ENCODE assay signal across 9 mouse cellular contexts in the genomic region with DNA sequence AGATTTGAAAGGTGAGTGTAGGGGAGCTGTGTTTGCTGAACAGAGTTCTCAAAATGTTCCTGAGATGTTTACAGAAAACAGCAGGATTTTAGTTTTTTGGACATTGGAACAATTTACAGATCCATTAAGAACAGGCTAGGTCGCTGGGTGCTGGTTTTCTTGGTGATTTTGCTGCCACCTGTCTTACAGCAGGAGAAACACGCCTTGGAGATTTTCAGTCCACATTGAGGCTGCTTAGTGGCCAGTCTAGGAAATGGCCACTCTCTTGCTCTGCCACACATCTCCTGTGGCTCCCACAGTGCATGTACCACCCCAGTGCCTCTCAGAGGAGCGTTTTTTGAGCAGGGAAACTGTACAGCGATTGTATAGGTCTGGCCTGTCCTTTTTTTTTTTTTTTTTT. TPM values are rescaled to one million over a fixed set of nuclear protein-coding genes. Genes with fewer than 3 reads are reported as not detected.
DNase-seq lines count a peak whose midpoint lies in the region; ATAC-seq and TF ChIP-seq lines count a peak whose summit lies in the region.
"Had no signal": no experiment of that assay in that cellular context is flagged by ENCODE, and none has a peak within 500 bp of the region (broad histone marks: within the 10 kb centered on the region; RNA-seq: fewer than 3 reads in every experiment).

No protein-coding gene starts in this region.

- no peak overlapping the region for H3K9ac ChIP-seq in hindbrain, embryonic 11.5 days (ENCODE audit: low read depth, low read length)
- H3K9ac ChIP-seq in midbrain, embryonic 15.5 days: no peak overlapping the region
- no peak overlapping the region for H3K9ac ChIP-seq in stomach, postnatal 0 days (ENCODE audit: low read length)
- H3K9ac ChIP-seq: liver, embryonic 15.5 days had no signal

- TF ChIP-seq EP300 in stomach, postnatal 0 days (optimal IDR thresholded peaks at IDR 0.05): no peak

- POLR2A ChIA-PET in Patski (lab: Charles Lee): no interaction called here

- peak; percentile 86 for TF ChIP-seq CTCF in Patski (IDR thresholded peaks at IDR 0.05)
- TF ChIP-seq CTCF in stomach, postnatal 0 days (IDR thresholded peaks at IDR 0.05; ENCODE audit: low read depth): peak; percentile 84

- intact Hi-C loops in left cerebral cortex, postnatal 10 days (cut with DNase I): no loop called here

- ATAC-seq in Patski: no peak
- ATAC-seq in hindbrain, embryonic 11.5 days (ENCODE audit: low FRiP score): no peak
- peak; percentile 54; the same call in 1 of the 2 replicates for ATAC-seq in midbrain, embryonic 15.5 days (replicated peaks)
- ATAC-seq in stomach, postnatal 0 days (ENCODE audit: low FRiP score, low TSS enrichment): peak; percentile 68; the same call in 1 of the 2 replicates

- H3K4me2 ChIP-seq in hindbrain, embryonic 11.5 days (replicated peaks; ENCODE audit: low read depth, low read length): no peak overlapping the region
- no peak overlapping the region for H3K4me2 ChIP-seq in midbrain, embryonic 15.5 days
- H3K4me2 ChIP-seq in stomach, postnatal 0 days (replicated peaks; ENCODE audit: low read depth): no peak overlapping the region
- H3K4me2 ChIP-seq: liver, embryonic 15.5 days had no signal

- no peak overlapping the region for H3K4me3 ChIP-seq in hindbrain, embryonic 11.5 days (ENCODE audit: low read depth, low read length)
- no peak overlapping the region for H3K4me3 ChIP-seq in midbrain, embryonic 15.5 days
- no peak overlapping the region for H3K4me3 ChIP-seq in stomach, postnatal 0 days (ENCODE audit: low read depth, low read length)
- H3K4me3 ChIP-seq: liver, embryonic 15.5 days had no signal

- 38% methylated on average over 4 of the region's 4 CpGs for WGBS in hindbrain, embryonic 11.5 days
- WGBS in midbrain, embryonic 15.5 days: 38% methylated on average over 4 of the region's 4 CpGs
- WGBS in stomach, postnatal 0 days: 25% methylated on average over 4 of the region's 4 CpGs

- in situ Hi-C loops in Patski (cut with MboI; ENCODE audit: low pct_unique_long_range_greater_than_20kb): no loop called here

- CTCF ChIA-PET in Patski (lab: Charles Lee): interaction anchor here (0.7 to 2.2 kb wide), 4 partner anchors 9 to 744 kb away, joined by 3 to 8 read pairs (median 4); no protein-coding TSS in a partner anchor

- H3K9me3 ChIP-seq in hindbrain, embryonic 11.5 days (ENCODE audit: control insufficient read depth, low read length): no peaks in the 10 kb centered on the region
- H3K9me3 ChIP-seq in midbrain, embryonic 15.5 days: no peaks in the 10 kb centered on the region
- H3K9me3 ChIP-seq in stomach, postnatal 0 days (ENCODE audit: control insufficient read depth, low read length): no peaks in the 10 kb centered on the region
- H3K9me3 ChIP-seq: liver, embryonic 15.5 days had no signal

- peak; percentile 31 for DNase-seq in left cerebral cortex, adult 11 months (ENCODE audit: low spot score)
- DNase-seq in left cerebral cortex, adult 8-10 months (ENCODE audit: low spot score in 2 of 2): no peak
- no peak for DNase-seq in Patski (ENCODE audit: low read depth, low spot score)
- DNase-seq in embryo, embryonic 10 days (ENCODE audit: low spot score): peak; percentile 79
- DNase-seq in hindbrain, embryonic 11.5 days (ENCODE audit: low spot score): peak; percentile 48
- DNase-seq in left cerebral cortex, postnatal 10 days (ENCODE audit: extremely low spot score in 1 of 2, low spot score in 2 of 2): peak; percentile 34 to 42
- DNase-seq in stomach, postnatal 0 days (ENCODE audit: low spot score): peak; percentile 46

- no peaks in the 10 kb centered on the region for H3K27me3 ChIP-seq in Patski
- no peaks in the 10 kb centered on the region for H3K27me3 ChIP-seq in hindbrain, embryonic 11.5 days (ENCODE audit: control insufficient read depth, insufficient read depth, low read length)
- no peaks in the 10 kb centered on the region for H3K27me3 ChIP-seq in midbrain, embryonic 15.5 days (replicated peaks)
- H3K27me3 ChIP-seq in stomach, postnatal 0 days (ENCODE audit: control insufficient read depth, insufficient read depth, low read length): no peaks in the 10 kb centered on the region
- H3K27me3 ChIP-seq: liver, embryonic 15.5 days had no signal

- no peaks in the 10 kb centered on the region for H3K4me1 ChIP-seq in hindbrain, embryonic 11.5 days (replicated peaks; ENCODE audit: control insufficient read depth, insufficient read depth, low read length)
- peaks cover 13% of the 10 kb centered on the region for H3K4me1 ChIP-seq in midbrain, embryonic 15.5 days
- no peaks in the 10 kb centered on the region for H3K4me1 ChIP-seq in stomach, postnatal 0 days (replicated peaks; ENCODE audit: control insufficient read depth, insufficient read depth)

- H3K27ac ChIP-seq in hindbrain, embryonic 11.5 days (ENCODE audit: low read depth, low read length): no peak overlapping the region
- no peak overlapping the region for H3K27ac ChIP-seq in midbrain, embryonic 15.5 days
- no peak overlapping the region for H3K27ac ChIP-seq in stomach, postnatal 0 days (replicated peaks)
- H3K27ac ChIP-seq: liver, embryonic 15.5 days had no signal

- H3K36me3 ChIP-seq in hindbrain, embryonic 11.5 days (ENCODE audit: control insufficient read depth, insufficient read depth, low read length): no peaks in the 10 kb centered on the region
- no peaks in the 10 kb centered on the region for H3K36me3 ChIP-seq in midbrain, embryonic 15.5 days (replicated peaks)
- H3K36me3 ChIP-seq in stomach, postnatal 0 days (ENCODE audit: control insufficient read depth, insufficient read depth, low read length): no peaks in the 10 kb centered on the region
- H3K36me3 ChIP-seq: liver, embryonic 15.5 days had no signal

RNA-seq across cellular contexts. Expression of a gene that starts 57.0 kb away (rescaled TPM):
- total RNA-seq in left cerebral cortex, adult 8-10 months (2022): 10 to 100 TPM; 29.5 to 37.8 (median 33.3) TPM
- polyA plus RNA-seq in Patski (2021): 12.0 TPM
- polyA plus RNA-seq in hindbrain, embryonic 11.5 days (2014; fragmentation: Nextera tagmentation; extraction: Ambion mirVana): 44.1 and 45.9 TPM in 2 replicates
- total RNA-seq in left cerebral cortex, postnatal 10 days (2021): 10 to 100 TPM; 43.3 to 45.8 TPM
- 40.7 and 44.7 TPM in 2 replicates for polyA plus RNA-seq in midbrain, embryonic 15.5 days (2015; fragmentation: Nextera tagmentation; extraction: Ambion mirVana)
- 8.0 and 8.3 TPM in 2 replicates for polyA plus RNA-seq in stomach, postnatal 0 days (2015; fragmentation: Nextera tagmentation; extraction: Ambion mirVana)

Comparison
In these comparisons a context has a peak if more than half of its experiments do, and no peak if none do; other contexts are left out.
1. DNase-seq: peak in left cerebral cortex, adult 11 months (single experiment), embryo, embryonic 10 days (single experiment), hindbrain, embryonic 11.5 days (single experiment), left cerebral cortex, postnatal 10 days (2 of 2) and stomach, postnatal 0 days (single experiment); none in left cerebral cortex, adult 8-10 months (0 of 2) and Patski (single experiment).
2. ATAC-seq: peak in midbrain, embryonic 15.5 days (single experiment) and stomach, postnatal 0 days (single experiment); none in Patski (single experiment) and hindbrain, embryonic 11.5 days (single experiment).